Mouse (Mus musculus): ENCODE results near the gene Atg9b.

Gene Atg9b

GRCm38 (mm10) chr5:24350531-24351250, 41.3 kb downstream of the Atg9b start:
- no peak for DNase-seq (ENCODE audit: low read depth, low spot score)

- no peak for DNase-seq (ENCODE audit: low read depth, low spot score)
Measured at GRCm38 (mm10) chr5:24350073-24350472, 41.9 kb downstream of the Atg9b start.

GRCm38 (mm10) chr5:24348546-24348945, 43.4 kb downstream of the Atg9b start:
- no peak for DNase-seq (ENCODE audit: low read depth, low spot score)

DNA sequence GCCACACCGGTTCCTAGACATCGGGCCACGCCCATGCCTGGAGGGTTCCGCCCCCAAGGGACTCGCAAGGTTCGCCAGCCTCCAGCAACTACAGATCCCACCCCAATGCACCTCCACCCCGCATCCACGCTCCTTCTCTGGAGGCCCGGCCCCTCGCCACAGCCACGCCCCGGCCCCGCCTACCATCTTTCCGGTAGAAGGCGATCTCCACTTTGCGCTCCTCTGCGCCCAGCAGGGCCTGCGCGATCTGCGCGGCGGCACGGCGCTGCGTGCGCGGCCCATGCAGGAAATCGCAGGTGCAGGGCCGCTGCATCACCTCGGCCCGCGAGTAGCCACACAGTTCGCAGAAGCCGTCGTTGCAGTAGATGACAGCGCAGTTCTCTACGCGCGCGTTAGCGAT, 43.8 kb downstream of the Atg9b start:
- DNase-seq (ENCODE audit: low read depth, low spot score): no peak

GRCm38 (mm10) chr5:24347186-24347875, 44.6 kb downstream of the Atg9b start:
- no peak for DNase-seq (ENCODE audit: low read depth, low spot score)

- no peak for DNase-seq (ENCODE audit: low read depth, low spot score)
Measured at GRCm38 (mm10) chr5:24346313-24346712, 45.6 kb downstream of the Atg9b start.

DNA sequence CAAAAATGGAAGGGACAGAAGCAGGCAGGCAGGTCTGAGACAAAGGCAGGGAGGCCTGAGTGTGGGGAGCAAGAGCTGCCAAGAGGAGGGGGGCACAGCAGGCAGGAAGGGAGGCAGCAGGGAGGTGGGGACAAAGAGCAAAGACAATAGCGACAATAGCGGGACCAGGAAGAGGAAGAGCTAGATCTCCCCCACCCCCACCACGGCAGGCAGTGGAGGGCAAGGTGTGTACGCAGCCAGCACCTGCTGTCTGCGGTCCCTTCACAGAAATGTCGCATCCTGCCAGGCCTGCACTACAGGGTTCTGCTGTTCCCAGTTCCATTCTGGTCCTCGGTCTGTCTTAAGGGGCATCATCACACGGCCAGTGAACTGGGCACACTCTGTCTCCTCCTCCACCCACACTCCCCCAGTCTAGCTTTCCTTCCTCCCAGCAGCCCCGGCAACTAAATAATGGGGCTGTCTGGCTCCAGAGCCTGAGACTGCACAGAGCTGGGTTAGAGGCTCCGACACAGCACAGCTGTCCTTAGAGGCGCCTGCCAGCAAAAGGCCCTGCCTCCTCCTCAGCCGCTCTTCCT, 47.4 kb downstream of the Atg9b start:
- DNase-seq (ENCODE audit: low read depth, low spot score): no peak

- DNase-seq (ENCODE audit: low read depth, low spot score): no peak
Measured at GRCm38 (mm10) chr5:24343977-24344436, 47.9 kb downstream of the Atg9b start.

DNA sequence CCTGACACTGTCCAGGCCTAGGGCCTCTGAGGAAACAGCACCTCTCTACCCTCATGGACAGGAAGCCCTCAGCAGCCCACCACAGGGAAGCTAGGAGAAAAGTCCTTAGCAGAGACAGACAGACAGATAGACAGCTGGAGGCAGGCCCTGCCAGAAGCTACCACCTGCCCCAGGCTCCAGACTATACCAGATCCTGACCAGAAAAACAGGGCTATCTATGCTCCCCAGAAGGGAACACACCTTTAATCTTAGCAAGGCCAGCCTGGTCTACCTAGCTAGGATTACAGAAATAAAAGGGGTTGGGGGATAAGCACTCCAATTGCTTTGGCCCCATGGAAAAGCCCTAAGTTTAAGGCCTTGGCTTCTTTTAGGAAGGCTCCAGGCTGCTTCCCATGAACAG, 48.6 kb downstream of the Atg9b start:
- DNase-seq (ENCODE audit: low read depth, low spot score): no peak

DNA sequence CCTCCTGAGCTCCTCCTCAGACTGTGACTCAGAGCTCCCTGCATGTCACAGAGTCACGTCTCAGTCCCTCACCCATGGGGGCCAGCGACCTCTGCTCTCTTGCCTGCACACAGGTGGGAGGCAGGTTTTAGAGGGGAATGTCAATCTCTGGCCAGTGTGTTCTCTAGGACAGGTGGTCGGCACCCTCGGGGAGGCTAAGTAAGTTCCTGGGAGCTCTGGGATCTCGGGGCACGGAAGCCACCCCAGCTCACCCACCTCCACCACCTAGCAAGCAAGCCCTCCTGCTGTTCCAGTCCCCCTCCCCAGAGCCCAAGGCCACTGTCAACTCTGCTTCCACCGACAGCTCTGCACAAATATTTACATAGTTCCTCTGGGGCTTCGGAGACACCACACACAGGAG, 49.0 kb downstream of the Atg9b start:
- no peak for DNase-seq (ENCODE audit: low read depth, low spot score)

GRCm38 (mm10) chr5:24342205-24342963, 49.6 kb downstream of the Atg9b start:
- DNase-seq (ENCODE audit: low read depth, low spot score): no peak

DNA sequence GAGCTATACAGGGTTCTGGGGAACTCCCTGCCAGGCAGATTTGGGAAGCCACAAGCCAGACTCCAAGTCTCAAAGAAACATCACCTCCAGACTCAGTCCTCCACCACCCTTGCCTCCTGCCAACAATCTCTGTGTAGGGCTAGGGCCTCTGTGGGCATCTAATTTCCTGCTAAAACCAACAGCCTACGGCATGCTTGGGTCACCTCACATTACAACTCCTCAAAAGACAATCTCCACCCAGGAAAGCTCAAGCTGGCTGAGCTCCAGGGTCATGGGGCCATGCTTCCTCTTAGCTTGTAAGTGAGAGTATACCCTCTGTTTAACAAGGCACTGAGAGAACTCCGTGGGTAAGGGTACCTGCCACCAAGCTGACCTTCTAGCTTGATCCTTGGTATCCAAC, 54.1 kb downstream of the Atg9b start:
- no peak for DNase-seq (ENCODE audit: low read depth, low spot score)

DNA sequence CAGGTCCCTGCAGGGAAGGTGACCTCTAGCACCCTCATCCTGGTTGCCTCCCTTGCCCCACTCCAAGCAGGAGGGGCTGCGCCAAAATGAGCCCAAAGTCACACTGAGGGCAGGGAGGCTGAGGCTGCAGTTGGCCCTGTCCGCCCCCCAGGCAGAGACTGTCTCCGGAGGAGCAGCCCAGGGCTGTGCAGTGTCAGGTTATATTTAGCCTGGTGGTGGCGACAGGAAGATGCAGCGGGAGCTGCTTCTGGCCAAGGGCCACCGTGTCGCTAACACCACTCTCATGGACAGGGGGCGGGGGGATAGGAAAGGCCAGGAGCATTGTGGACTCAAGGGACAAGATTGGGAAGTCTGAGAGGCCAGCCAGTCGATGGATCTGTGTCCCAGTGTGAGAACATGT, 54.6 kb downstream of the Atg9b start:
- no peak for DNase-seq (ENCODE audit: low read depth, low spot score)

- DNase-seq (ENCODE audit: low read depth, low spot score): no peak
Measured at GRCm38 (mm10) chr5:24335888-24336511, 55.9 kb downstream of the Atg9b start.

DNA sequence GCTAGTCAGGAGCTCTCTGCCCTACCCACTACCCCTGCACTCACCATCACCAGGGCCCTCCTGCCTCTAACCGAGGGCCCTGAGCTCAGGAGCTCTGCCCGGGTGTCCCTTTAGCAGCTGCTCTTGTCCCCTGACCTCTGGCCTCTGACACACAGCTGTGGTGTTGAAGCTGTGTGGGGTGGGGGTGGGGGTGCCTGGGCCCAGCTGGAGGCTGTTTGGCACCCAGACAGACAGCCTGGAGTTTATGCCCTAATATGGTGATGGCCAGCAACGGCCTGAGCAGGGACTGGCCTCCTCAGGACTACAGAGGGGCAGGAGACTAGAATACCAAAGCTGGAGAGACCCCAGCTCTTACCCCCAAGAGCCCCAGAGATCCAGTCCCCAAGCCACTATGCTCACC, 57.2 kb downstream of the Atg9b start:
- no peak for DNase-seq (ENCODE audit: low read depth, low spot score)

Data from brain, embryonic 18.5 days (tissue).